Mouse (Mus musculus) C2C12 (cell line): ENCODE data around the gene Pcnx2.

Experiments
- CTCF ChIP-seq: IDR thresholded peaks from one replicate; pipeline ENCODE4 v1.5.1; 2011; ENCODE audit not compliant: control insufficient read depth, insufficient read depth, insufficient read length
- MAX ChIP-seq: IDR thresholded peaks from one replicate; pipeline ENCODE4 v1.6.1; 2011; ENCODE audit warnings: mild to moderate bottlenecking, control low read depth
- MYOD1 ChIP-seq: IDR thresholded peaks from one replicate; pipeline ENCODE4 v1.6.1; 2011; ENCODE audit warnings: low read depth; ENCODE audit not compliant: control insufficient read depth, insufficient read length
- MYOG ChIP-seq: IDR thresholded peaks from one replicate; pipeline ENCODE4 v1.6.1; 2011; ENCODE audit not compliant: control insufficient read depth, insufficient read length; ENCODE audit errors: extremely low read depth
- USF1 ChIP-seq: IDR thresholded peaks from one replicate; pipeline ENCODE4 v1.6.1; 2011; ENCODE audit warnings: low read depth, mild to moderate bottlenecking, control low read depth, moderate library complexity

DNA sequence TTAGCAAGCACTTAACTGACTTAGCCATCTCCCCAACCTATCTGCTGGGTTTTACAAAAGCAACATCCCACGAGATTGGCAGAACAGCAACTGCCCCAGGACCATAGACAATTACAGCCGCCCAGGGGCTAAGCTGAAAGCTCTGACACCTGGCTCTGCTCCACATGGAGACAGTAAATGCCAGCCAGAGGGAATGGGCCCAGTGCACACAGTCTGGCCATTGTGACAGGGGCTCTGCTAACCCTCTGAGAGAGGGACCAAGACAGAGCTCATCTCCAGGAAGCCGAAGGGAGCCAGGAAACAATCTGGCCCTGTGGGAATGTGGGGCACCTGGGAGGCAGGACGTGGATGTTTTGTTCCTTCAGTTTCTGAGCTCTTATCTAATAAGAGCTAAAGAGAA, 181.9 kb downstream of the Pcnx2 start:
- TF ChIP-seq CTCF (no peak), USF1 (no peak), MAX (no peak), MYOD1 (no peak), MYOG (no peak)
